Mouse (Mus musculus) retina, postnatal 7 days (tissue): ENCODE data around the gene Htr6.

Experiments used
- DNase-seq: peaks from one replicate; pipeline ENCODE4 v3.0.0-alpha.2; 2012; ENCODE audit warnings: low read depth, low spot score

Gene Htr6

GRCm38 (mm10) chr4:139075041-139075711 lies at the start of gene Htr6:
Htr6 (minus strand) TSS chr4:139075570.
- DNase-seq, result no peak

GRCm38 (mm10) chr4:139124940-139125339 lies 49.6 kb upstream of the Htr6 start:
- DNase-seq, result no peak

DNA sequence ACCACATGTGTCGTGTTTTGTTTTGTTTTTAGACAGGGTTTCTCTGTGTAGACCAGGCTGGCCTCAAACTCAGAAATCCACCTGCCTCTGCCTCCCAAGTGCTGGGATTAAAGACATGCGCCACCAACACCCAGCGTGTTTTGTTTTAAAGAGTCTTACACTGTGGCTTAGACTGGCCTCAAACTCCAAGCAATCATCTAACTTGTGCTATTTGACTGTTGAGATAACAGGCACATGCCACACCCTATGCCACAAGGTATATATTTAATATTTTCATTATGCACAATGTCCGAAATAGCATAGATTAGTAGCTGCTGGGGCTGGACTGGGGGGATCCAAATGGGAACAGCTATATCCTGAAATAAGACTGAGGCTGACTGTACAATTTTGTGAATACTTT lies 47.2 kb upstream of the Htr6 start:
- no peak for DNase-seq

GRCm38 (mm10) chr4:139120998-139121397 lies 45.6 kb upstream of the Htr6 start:
- DNase-seq, result no peak

DNA sequence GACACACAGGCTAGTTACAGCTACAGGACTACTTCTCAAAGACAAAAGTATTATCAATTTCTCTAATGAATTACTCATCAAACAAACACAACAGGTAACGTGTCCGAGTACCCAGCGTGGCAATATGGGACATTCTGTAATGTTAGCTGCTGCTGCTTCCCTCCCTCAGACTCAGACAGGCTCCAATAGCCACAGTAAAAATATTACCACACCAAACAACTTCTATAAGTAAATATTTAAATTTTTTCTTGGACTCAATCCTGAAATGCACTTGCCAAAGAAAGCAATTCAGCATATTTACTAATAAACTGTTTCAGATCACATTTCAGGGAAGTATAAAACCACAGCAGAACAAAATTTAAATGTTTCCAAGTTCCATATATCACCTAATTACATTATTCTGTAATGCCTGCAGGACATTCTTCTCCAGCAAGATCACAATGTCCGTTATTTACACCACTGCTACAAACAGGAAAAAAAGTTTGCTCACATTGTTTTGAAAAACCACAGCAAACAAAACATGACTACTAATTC lies 45.0 kb upstream of the Htr6 start:
- no peak for DNase-seq

DNA sequence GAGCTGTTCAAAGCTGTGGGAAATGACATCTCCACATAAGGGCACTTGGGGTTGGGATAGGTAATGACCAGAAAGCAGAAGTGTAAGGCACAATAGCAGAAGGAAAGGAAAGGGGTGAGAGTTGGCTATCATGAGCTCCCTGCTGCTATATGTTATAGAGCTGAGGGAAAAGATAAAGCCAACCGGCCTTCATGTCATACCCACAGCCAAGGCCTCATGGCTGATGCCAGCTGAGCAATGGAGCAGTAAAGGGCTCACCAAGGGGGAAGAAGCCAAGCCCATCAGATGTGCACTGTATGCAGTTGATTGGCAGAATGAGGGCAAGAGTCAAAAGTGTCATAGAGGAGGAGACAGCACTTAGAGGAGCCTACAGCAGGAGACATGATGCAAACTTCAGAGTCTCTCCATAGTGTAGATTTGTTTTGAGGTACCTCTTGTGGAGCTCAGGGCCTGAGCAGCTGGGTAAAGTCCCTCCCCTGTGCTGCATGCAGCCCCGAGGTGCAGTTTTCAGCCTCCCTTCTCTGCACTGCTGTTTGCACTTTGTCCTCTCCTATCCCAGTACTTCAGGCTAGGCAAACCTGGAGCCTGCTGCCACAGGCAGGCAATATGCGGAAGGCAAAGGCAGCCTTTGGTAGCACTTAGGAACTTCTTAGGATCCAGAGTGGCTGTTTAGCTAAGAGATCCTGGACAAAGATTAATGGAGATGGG lies 41.1 kb upstream of the Htr6 start:
- DNase-seq, result no peak

GRCm38 (mm10) chr4:139115721-139116120 lies 40.4 kb upstream of the Htr6 start:
- DNase-seq, result no peak

GRCm38 (mm10) chr4:139112482-139112881 lies 37.1 kb upstream of the Htr6 start:
- no peak for DNase-seq

GRCm38 (mm10) chr4:139111421-139111820 lies 36.1 kb upstream of the Htr6 start:
- DNase-seq, result no peak

DNA sequence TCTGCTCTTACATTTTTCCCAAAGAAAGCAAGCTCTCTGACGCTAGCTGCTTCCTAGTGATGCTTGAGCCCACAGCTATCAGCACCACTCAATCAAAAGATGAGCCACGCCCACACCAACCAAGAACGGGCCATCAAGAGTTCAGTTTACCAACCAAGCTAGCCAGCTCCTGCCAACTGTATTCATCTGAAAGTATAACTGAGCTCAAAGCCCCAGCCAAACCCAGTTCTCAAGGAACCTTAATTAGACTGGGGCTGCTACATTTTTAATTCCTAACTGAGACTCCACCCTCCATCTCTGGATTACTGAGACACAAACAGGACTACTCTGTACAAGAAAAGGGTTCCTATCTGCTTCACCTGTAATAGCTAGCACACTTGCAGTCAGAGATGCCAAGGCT lies 35.5 kb upstream of the Htr6 start:
- DNase-seq, result no peak

- no peak for DNase-seq
These were observed 30.1 kb upstream of the Htr6 start for GRCm38 (mm10) chr4:139105453-139105852.

- DNase-seq, result no peak
These were observed 26.2 kb upstream of the Htr6 start for GRCm38 (mm10) chr4:139101546-139101945.

DNA sequence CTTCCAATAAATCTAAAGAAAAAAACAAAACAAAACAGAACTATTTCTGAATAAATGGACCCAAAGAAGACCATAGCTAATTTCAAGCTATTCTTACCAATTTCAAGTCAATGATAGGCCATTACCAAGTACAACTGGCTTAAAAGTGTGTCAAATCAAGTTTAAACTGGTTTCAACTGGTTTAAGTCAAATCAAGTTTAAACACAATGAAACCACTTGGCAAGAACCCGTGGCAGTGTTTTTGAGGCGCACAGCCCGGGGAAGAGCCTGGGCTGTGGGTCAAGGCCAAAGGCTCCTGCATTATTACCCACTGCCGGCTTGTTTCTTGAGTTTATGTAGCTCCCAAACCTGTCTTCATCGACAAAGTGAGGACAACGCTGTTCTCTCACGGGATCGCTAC lies 25.0 kb upstream of the Htr6 start:
- no peak for DNase-seq

DNA sequence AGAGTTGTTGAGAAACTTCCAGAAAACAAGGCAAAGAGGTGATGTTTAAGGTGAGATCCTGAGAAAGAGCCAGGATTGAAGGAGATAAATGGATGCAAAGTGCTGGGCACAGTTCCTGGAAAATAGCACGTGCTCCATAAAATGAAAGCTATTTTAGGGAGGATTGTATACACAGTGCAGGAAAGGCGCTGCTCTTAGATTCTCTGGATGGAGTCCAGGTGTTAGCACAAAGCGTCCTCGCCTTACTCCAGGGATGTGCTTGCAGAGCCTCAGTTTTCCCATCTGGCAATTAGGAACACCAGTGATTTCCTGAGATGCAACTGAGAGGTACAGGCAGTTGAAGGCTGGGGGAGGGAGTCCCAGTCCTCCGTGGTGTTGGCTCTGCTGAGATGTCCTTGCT lies 20.8 kb upstream of the Htr6 start:
- DNase-seq, result no peak

DNA sequence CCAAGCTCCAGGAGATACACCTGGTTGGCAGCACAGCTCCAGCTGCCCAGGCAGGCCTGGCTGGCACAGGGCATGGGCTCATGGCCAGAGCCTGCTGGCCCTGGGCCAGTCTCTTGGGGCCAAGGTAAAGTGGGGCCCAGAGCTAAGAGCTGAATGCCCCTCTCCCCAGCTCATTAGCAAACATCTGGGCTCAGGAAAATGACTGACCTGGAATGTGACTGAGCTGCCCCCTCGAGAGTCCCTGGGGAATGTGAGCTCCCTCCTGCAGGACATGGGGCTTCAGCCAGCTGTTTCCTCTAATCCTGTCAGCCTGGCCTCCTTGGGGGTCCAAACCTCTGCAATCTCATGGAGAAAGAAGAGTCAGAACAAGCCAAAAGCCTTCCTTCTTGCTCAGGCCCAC lies 20.0 kb upstream of the Htr6 start:
- no peak for DNase-seq

DNA sequence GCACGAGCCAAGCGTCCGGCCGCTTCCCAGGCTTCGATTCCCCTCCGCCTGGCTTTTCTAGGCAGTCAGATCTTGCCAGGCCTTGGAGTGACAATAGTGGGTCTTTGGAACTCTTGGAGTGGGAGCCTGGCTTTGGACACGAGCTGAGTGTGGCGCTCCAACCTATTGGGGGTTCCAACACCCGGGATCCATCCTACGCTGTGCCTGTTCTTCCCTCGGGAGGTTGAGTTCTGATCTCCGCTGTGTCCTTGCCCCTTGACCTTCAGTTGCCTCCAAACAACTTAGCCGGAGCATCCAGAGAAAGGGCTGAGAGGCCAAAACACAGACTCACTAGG lies 17.8 kb upstream of the Htr6 start:
- DNase-seq, result no peak

- no peak for DNase-seq
These were observed 17.2 kb upstream of the Htr6 start, which contains the start of gene Nbl1 for GRCm38 (mm10) chr4:139092356-139093195. Nbl1 (minus strand) TSS chr4:139092993.

GRCm38 (mm10) chr4:139091478-139092355 lies 16.3 kb upstream of the Htr6 start:
- DNase-seq, result no peak

DNA sequence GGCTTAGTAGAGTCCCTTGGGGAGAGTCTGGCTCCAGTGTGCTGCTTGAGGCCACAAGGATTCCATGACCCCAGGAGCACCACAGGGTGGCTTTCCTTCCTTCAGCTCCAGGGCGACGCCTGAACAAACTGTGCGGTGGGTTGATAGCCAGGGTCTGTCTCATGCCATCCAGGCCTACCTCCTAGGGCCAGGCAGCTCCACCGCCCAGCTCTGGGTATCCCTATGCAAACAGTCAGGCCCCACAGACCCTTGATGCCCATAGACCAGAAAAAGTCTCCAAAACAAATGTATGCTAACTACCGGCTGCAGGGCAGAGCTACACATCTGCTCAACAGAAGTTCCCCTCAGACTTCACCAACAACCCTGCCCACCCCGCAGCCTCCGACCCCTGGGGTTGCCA lies 15.7 kb upstream of the Htr6 start:
- DNase-seq, result no peak

GRCm38 (mm10) chr4:139090303-139090940 lies 15.1 kb upstream of the Htr6 start:
- DNase-seq, result peak; percentile 43
